Mouse (Mus musculus) midbrain, embryonic 12.5 days (tissue): ENCODE results near the gene Cpne5. TPM values are rescaled to one million over a fixed set of nuclear protein-coding genes. Genes with fewer than 3 reads are reported as not detected.
A peak's percentile ranks its signal among the peaks of the same experiment; 100 is the strongest.
"Not testable (repeated sequence)": the region's sequence is repeated elsewhere in the genome, so short reads cannot be mapped to it uniquely, and the experiment has no call there.

Experiments
- ATAC-seq: fragments of 200-750 bp; cut with Nextera tagmentation; 2 replicates; pipeline ENCODE4 v1.8.0; 2017; ENCODE audit warnings: low read depth, moderate TSS enrichment, moderate library complexity; ENCODE audit not compliant: low FRiP score
- H3K27ac ChIP-seq: fragments of 300-500 bp; sonication (generic); replicated peaks from 2 replicates; pipeline ENCODE4 v1.5.1; 2016; ENCODE audit warnings: mild to moderate bottlenecking
- H3K27me3 ChIP-seq: fragments of 300-500 bp; sonication (generic); 2 replicates; pipeline ENCODE4 v1.6.1; 2016; ENCODE audit warnings: mild to moderate bottlenecking
- H3K36me3 ChIP-seq: fragments of 300-500 bp; sonication (generic); 2 replicates; pipeline ENCODE4 v1.6.1; 2016
- H3K4me1 ChIP-seq: fragments of 300-500 bp; sonication (generic); 2 replicates; pipeline ENCODE4 v1.6.1; 2016
- H3K4me2 ChIP-seq: fragments of 300-500 bp; sonication (generic); replicated peaks from 2 replicates; pipeline ENCODE4 v1.6.1; 2016; ENCODE audit warnings: mild to moderate bottlenecking, moderate library complexity
- H3K4me3 ChIP-seq: fragments of 300-500 bp; sonication (generic); 2 replicates; pipeline ENCODE4 v1.5.1; 2016; ENCODE audit warnings: mild to moderate bottlenecking
- H3K9ac ChIP-seq: fragments of 300-500 bp; sonication (generic); replicated peaks from 2 replicates; pipeline ENCODE4 v1.6.1; 2016; ENCODE audit warnings: mild to moderate bottlenecking, moderate library complexity
- H3K9me3 ChIP-seq: fragments of 300-500 bp; sonication (generic); 2 replicates; pipeline ENCODE4 v1.6.1; 2016; ENCODE audit warnings: mild to moderate bottlenecking
- WGBS: fragments of 180-500 bp; shearing (Covaris S2); methylation state at CpG from one replicate; pipeline ENCODE4 v1.1.7; 2016; 5-methylcytosine and 5-hydroxymethylcytosine counted together
- polyA plus RNA-seq: library from polyadenylated mRNA; unstranded; fragments of >200 nt; fragmentation: Nextera tagmentation; extraction: Ambion mirVana; gene quantifications from 2 replicates; pipeline ENCODE4 v1.2.1, GENCODE M21; 2016

Cpne5 gene
- 12.6 and 14.4 TPM in 2 replicates for polyA plus RNA-seq

DNA sequence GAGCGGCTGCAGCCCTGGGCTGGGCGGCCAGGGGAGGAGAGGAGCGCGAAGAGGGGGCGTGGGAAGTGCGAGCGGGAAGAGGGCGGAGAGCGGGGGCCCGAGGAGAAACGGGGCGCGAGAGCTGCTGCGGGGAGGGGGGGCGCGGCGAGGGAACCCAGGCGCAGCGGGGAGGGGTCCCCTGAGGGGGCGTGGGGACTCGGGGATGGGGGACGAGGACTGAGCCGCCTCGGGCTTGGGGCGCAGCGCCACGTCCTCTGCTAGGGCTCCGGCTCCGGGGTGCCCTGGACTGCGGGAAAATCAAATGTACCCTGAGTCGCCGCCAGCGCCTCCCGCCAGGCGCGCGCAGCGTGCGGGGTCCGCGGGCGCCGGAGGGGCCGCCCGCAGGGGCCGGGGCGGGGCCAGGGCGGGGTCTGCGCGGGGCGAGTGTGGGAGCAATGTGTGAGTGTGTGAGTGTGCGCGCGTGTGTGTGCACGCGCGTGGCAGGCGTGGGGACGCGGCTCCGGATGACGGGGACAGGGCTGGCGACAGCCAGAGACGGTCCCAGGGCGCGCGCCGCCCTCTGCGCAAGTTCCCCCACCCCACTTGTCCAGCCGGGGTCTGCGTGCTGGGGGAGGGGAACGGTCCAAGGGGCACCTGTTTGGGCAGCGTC is at the start of gene Cpne5:
Cpne5 (minus strand) TSS at position 396 of the 649 bp plus-strand sequence.
- Histone ChIP-seq H3K9ac (peak within 1 kb of the TSS; percentile 55), H3K27ac (peak within 1 kb of the TSS; percentile 20; the same call in 1 of the 2 replicates), H3K4me1 (peaks cover 28% of the 10 kb centered on the region), H3K4me3 (peak within 1 kb of the TSS; percentile 62), H3K36me3 (no peaks in the 10 kb centered on the region), H3K27me3 (peaks cover 63% of the 10 kb centered on the region), H3K4me2 (peak within 1 kb of the TSS; percentile 100), H3K9me3 (no peaks in the 10 kb centered on the region)
- WGBS: under 1% methylated on average over 49 of the region's 73 CpGs
- peak; percentile 57 for ATAC-seq

DNA sequence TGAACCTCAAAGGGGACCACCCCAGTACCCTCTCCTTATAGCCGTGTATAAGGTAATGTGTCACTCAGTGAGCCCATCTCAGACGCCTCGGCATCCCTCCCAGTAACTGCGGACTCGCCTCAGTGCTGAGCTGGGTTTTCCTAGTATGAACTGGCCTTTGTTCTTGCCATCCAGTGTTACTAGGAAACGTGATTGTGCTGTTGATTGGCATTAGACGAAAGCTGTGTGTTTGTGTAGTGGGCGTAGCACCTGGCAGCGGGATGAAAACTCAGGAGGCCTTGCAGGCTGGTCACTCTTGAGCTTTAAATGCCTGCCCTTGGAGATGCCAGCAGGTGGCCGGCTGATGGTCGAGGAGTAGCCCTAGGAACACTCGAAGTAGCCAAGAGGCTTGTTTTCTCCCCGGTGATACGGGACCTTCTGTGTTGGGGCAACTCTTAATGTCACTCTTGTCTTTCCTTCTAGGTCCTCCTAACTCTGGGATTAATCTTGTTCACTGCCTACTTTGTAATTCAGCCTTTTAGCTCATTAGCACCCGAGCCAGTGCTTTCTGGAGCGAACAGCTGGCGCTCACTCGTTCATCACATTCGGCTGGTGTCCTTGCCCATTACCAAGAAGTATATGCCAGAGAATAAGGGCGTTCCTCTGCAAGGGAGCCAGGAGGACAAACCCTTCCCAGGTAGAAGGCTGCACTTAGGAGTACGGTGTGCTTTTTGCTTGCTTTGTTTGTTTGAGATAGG is 44.4 kb upstream of the Cpne5 start:
- Histone ChIP-seq H3K9ac (no peak overlapping the region), H3K27ac (peak overlapping the region; percentile 44; the same call in 1 of the 2 replicates), H3K9me3 (no peaks in the 10 kb centered on the region), H3K4me3 (no peak overlapping the region), H3K27me3 (no peaks in the 10 kb centered on the region), H3K36me3 (peaks cover 29% of the 10 kb centered on the region), H3K4me1 (peaks cover 13% of the 10 kb centered on the region), H3K4me2 (no peak overlapping the region)
- 56% methylated on average over 21 of the region's 21 CpGs for WGBS
- no peak for ATAC-seq

GRCm38 (mm10) chr17:29281541-29281940 is 43.6 kb upstream of the Cpne5 start:
- 87% methylated on average over 5 of the region's 5 CpGs for WGBS

DNA sequence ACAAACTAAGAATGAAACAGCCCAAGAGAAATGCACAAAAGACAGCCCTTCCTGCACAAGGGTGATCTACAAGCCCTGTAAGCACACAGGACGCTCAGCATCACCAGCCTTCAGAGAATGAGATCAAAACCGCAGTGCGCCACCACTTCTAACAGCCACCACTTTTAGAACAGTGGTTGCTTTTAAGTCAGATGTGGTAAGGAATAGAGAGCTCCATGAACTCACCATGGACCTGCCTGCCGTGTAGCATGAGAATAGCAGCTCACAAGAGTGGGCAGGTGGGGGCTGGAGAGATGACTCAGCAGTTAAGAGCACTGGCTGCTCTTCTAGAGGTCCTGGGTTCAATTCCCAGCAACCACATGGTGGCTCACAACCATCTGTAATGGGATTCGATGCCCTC is 42.5 kb upstream of the Cpne5 start:
- H3K27ac ChIP-seq: no peak overlapping the region
- H3K4me1 ChIP-seq: peaks cover 13% of the 10 kb centered on the region
- no peak overlapping the region for H3K4me2 ChIP-seq
- no peak for ATAC-seq
- H3K4me3 ChIP-seq: no peak overlapping the region
- no peaks in the 10 kb centered on the region for H3K27me3 ChIP-seq
- H3K9me3 ChIP-seq: no peaks in the 10 kb centered on the region
- 92% methylated on average over 5 of the region's 5 CpGs for WGBS
- H3K9ac ChIP-seq: no peak overlapping the region
- H3K36me3 ChIP-seq: peaks cover 18% of the 10 kb centered on the region

More at GRCm38 (mm10) chr17:29281541-29281940, 43.6 kb upstream of the Cpne5 start:
- no peaks in the 10 kb centered on the region for H3K27me3 ChIP-seq
- H3K4me2 ChIP-seq: no peak overlapping the region
- no peaks in the 10 kb centered on the region for H3K9me3 ChIP-seq
- no peak overlapping the region for H3K9ac ChIP-seq
- no peak for ATAC-seq
- peaks cover 28% of the 10 kb centered on the region for H3K36me3 ChIP-seq
- no peak overlapping the region for H3K4me3 ChIP-seq
- 0 out of 2 replicates have a peak overlapping the region, but pooled peaks have one; percentile 44 for H3K27ac ChIP-seq
- H3K4me1 ChIP-seq: peaks cover 13% of the 10 kb centered on the region

- whole genome bisulfite sequencing: 91% methylated on average over 11 of the region's 11 CpGs
- ATAC-seq: no peak
- Histone ChIP-seq H3K4me3 (no peak overlapping the region), H3K36me3 (0 out of 2 replicates have a peak, but pooled peaks cover 7% of the 10 kb centered on the region), H3K27me3 (no peaks in the 10 kb centered on the region), H3K4me2 (no peak overlapping the region), H3K27ac (no peak overlapping the region), H3K4me1 (peaks cover 8% of the 10 kb centered on the region), H3K9me3 (no peaks in the 10 kb centered on the region), H3K9ac (no peak overlapping the region; the same call in 1 of the 2 replicates)
These were observed 35.9 kb upstream of the Cpne5 start for GRCm38 (mm10) chr17:29273889-29274288.

- H3K4me2 ChIP-seq: no peak overlapping the region
- H3K4me3 ChIP-seq: no peak overlapping the region
- no peak overlapping the region for H3K9ac ChIP-seq
- no peaks in the 10 kb centered on the region for H3K27me3 ChIP-seq
- WGBS: 88% methylated on average over 7 of the region's 7 CpGs
- no peaks in the 10 kb centered on the region for H3K9me3 ChIP-seq
- no peaks in the 10 kb centered on the region for H3K36me3 ChIP-seq
- no peak for ATAC-seq
- H3K4me1 ChIP-seq: peaks cover 10% of the 10 kb centered on the region
- no peak overlapping the region for H3K27ac ChIP-seq
These were observed 35.2 kb upstream of the Cpne5 start for GRCm38 (mm10) chr17:29273156-29273555.

DNA sequence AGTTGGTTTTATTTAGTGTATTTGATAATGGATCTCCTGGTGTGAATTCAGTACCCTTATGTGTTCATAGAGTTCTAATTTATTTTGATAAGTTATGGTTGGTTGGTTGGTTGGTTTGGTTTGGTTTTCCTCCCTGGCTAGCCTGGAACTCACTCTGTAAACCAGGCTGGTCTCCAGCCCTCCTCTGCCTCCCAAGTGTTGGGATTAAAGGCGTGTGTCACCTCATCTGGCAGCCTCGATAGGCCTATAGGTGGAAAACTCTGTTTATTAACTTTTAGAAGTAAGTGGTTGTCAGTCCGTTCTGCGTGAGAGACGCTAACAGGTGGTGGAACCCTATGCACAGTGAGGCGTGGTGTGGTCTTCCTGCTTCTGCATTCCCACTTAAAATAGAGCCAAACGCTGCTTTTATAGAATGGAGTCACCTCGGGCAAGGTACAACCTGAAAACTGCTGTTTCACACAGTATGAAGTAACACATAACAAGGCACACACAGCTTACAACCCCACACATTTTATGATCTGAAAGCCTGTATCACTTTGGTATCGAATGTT is 32.3 kb upstream of the Cpne5 start:
- Histone ChIP-seq H3K27ac (no peak overlapping the region), H3K4me2 (peak overlapping the region; percentile 77; the same call in 1 of the 2 replicates), H3K9me3 (no peaks in the 10 kb centered on the region), H3K27me3 (no peaks in the 10 kb centered on the region), H3K9ac (no peak overlapping the region), H3K36me3 (no peaks in the 10 kb centered on the region), H3K4me3 (no peak overlapping the region), H3K4me1 (peaks cover 10% of the 10 kb centered on the region)
- 93% methylated on average over 9 of the region's 9 CpGs for whole genome bisulfite sequencing
- no peak for ATAC-seq

DNA sequence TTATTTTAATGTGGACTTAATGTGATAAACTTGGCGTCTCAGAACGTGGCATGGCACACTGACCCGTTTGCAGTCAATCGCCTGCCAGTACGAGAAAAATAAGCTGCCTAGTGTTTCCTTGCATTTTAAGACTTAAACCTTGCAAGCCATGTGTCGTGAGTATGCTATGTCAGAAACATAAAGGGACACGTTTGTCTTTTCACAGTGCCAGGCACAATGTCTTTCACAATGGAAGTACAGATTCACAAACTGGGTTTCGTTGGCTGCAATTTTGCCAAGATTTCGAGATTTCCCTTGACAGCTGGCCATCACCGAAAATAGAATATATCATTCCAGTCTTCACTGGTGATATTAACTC is 31.4 kb upstream of the Cpne5 start:
- Histone ChIP-seq H3K4me3 (peak overlapping the region; percentile 72), H3K9ac (peak overlapping the region; percentile 83), H3K36me3 (no peaks in the 10 kb centered on the region), H3K4me2 (peak overlapping the region; percentile 77), H3K4me1 (peaks cover 14% of the 10 kb centered on the region), H3K27me3 (no peaks in the 10 kb centered on the region), H3K9me3 (no peaks in the 10 kb centered on the region), H3K27ac (peak overlapping the region; percentile 82)
- ATAC-seq: no peak
- WGBS: 23% methylated on average over 10 of the region's 10 CpGs

- H3K27ac ChIP-seq: peak within 1 kb of the TSS; percentile 82
- H3K9ac ChIP-seq: peak within 1 kb of the TSS; percentile 83
- H3K4me2 ChIP-seq: peak within 1 kb of the TSS; percentile 77
- peak within 1 kb of the TSS; percentile 72 for H3K4me3 ChIP-seq
- no peaks in the 10 kb centered on the region for H3K27me3 ChIP-seq
- peaks cover 16% of the 10 kb centered on the region for H3K4me1 ChIP-seq
- no peaks in the 10 kb centered on the region for H3K36me3 ChIP-seq
- under 1% methylated on average over 43 of the region's 63 CpGs for WGBS
- ATAC-seq: peak; percentile 92
- no peaks in the 10 kb centered on the region for H3K9me3 ChIP-seq
These were observed 30.8 kb upstream of the Cpne5 start, which contains the start of gene BC004004 for GRCm38 (mm10) chr17:29268682-29269348. BC004004 (plus strand) TSS chr17:29268788.

DNA sequence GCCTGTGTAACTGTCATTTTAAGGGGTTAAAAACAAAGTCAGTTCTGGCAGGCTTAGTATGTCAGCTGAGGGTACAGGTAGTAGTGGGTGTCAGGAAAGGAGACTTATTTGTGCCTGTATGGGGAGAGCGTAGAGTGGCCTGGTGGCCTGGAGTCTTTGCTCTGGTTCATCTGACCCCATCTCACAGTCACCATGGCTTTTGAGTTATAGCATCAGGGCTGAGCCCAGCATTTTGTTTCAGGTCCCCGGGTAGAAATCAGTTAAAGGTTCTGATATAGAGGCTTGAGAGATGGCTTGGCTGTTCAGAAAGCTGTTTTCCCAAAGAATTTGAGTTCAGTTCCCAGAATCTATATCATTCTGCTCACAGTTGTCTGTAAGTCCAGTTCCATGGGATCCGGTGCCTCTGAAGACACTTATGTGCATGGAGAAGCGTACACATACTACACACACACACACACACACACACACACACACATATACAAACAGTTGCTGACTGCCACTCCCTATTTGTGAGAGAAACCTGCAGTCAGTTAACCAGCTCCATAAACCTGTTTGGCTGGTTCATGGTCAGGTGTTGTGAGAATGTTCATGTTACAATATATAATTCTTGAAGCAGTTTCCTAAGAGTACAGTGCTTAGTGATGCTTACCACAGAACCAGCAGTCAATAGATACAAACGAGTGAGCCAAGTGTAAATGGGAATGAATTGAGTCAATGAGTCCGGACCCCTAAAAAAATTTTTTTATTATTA is 30.1 kb upstream of the Cpne5 start:
- Histone ChIP-seq H3K4me1 (peaks cover 20% of the 10 kb centered on the region), H3K9ac (peak overlapping the region; percentile 47; the same call in 1 of the 2 replicates), H3K36me3 (no peaks in the 10 kb centered on the region), H3K27me3 (no peaks in the 10 kb centered on the region), H3K4me2 (peak overlapping the region; percentile 77), H3K4me3 (peak overlapping the region; percentile 72), H3K27ac (peak overlapping the region; percentile 82), H3K9me3 (no peaks in the 10 kb centered on the region)
- WGBS: 62% methylated on average over 6 of the region's 6 CpGs
- ATAC-seq: peak; percentile 32; the same call in 1 of the 2 replicates

DNA sequence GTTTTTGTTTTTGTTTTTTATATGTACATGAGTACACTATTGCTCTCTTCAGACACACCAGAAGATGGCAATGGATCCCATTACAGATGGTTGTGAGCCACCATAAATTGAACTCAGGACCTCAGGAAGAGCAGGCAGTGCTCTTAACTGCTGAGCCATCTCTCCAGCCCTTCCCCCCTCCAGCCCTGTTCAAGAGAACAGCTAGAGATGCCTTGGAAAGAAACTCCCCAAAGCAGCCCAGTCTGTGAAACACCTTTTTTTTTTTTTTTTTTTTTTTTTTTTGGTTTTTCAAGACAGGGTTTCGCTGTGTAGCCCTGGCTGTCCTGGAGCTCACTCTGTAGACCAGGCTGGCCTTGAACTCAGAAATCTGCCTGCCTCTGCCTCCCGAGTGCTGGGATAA is 29.1 kb upstream of the Cpne5 start:
- 93% methylated on average over 2 of the region's 2 CpGs for WGBS

More for the DNA sequence above, 29.1 kb upstream of the Cpne5 start:
- not testable (repeated sequence) for H3K4me3 ChIP-seq, H3K9me3 ChIP-seq, H3K27me3 ChIP-seq, H3K27ac ChIP-seq, H3K9ac ChIP-seq, ATAC-seq, H3K36me3 ChIP-seq, H3K4me2 ChIP-seq
- peaks cover 30% of the 10 kb centered on the region for H3K4me1 ChIP-seq
